Mouse (Mus musculus): ENCODE results near the gene Usp7. TPM values are rescaled to one million over a fixed set of nuclear protein-coding genes. Genes with fewer than 3 reads are reported as not detected.

The Usp7 gene
- polyA plus RNA-seq, 1 experiment: 32.1 TPM

- no peak for TF ChIP-seq GATA1 (IDR thresholded peaks at IDR 0.05; ENCODE audit: low read length)
These were observed 24.0 kb downstream of the Usp7 start for GRCm38 (mm10) chr16:8768071-8768470.

GRCm38 (mm10) chr16:8767133-8768052 lies 24.7 kb downstream of the Usp7 start:
- no peak for TF ChIP-seq GATA1 (IDR thresholded peaks at IDR 0.05; ENCODE audit: low read length)

- TF ChIP-seq GATA1 (IDR thresholded peaks at IDR 0.05; ENCODE audit: low read length): no peak
These were observed 25.9 kb downstream of the Usp7 start for GRCm38 (mm10) chr16:8766196-8766595.

GRCm38 (mm10) chr16:8764124-8764907 lies 27.8 kb downstream of the Usp7 start:
- TF ChIP-seq GATA1 (IDR thresholded peaks at IDR 0.05; ENCODE audit: low read length): no peak

- no peak for TF ChIP-seq GATA1 (IDR thresholded peaks at IDR 0.05; ENCODE audit: low read length)
These were observed 29.1 kb downstream of the Usp7 start for GRCm38 (mm10) chr16:8763028-8763427.

GRCm38 (mm10) chr16:8761894-8762293 lies 30.2 kb downstream of the Usp7 start:
- TF ChIP-seq GATA1 (IDR thresholded peaks at IDR 0.05; ENCODE audit: low read length): no peak

GRCm38 (mm10) chr16:8761005-8761404 lies 31.1 kb downstream of the Usp7 start:
- TF ChIP-seq GATA1 (IDR thresholded peaks at IDR 0.05; ENCODE audit: low read length): no peak

- TF ChIP-seq GATA1 (IDR thresholded peaks at IDR 0.05; ENCODE audit: low read length): no peak
These were observed 33.1 kb downstream of the Usp7 start for GRCm38 (mm10) chr16:8758979-8759378.

GRCm38 (mm10) chr16:8758193-8758592 lies 33.9 kb downstream of the Usp7 start:
- no peak for TF ChIP-seq GATA1 (IDR thresholded peaks at IDR 0.05; ENCODE audit: low read length)

- no peak for TF ChIP-seq GATA1 (IDR thresholded peaks at IDR 0.05; ENCODE audit: low read length)
These were observed 39.8 kb downstream of the Usp7 start for GRCm38 (mm10) chr16:8752334-8752733.

GRCm38 (mm10) chr16:8751555-8752235 lies 40.4 kb downstream of the Usp7 start:
- TF ChIP-seq GATA1 (IDR thresholded peaks at IDR 0.05; ENCODE audit: low read length): no peak

GRCm38 (mm10) chr16:8748904-8749303 lies 43.2 kb downstream of the Usp7 start:
- no peak for TF ChIP-seq GATA1 (IDR thresholded peaks at IDR 0.05; ENCODE audit: low read length)

- TF ChIP-seq GATA1 (IDR thresholded peaks at IDR 0.05; ENCODE audit: low read length): no peak
These were observed 43.8 kb downstream of the Usp7 start for GRCm38 (mm10) chr16:8748175-8748846.

- no peak for TF ChIP-seq GATA1 (IDR thresholded peaks at IDR 0.05; ENCODE audit: low read length)
These were observed 44.3 kb downstream of the Usp7 start for GRCm38 (mm10) chr16:8747772-8748171.

- TF ChIP-seq GATA1 (IDR thresholded peaks at IDR 0.05; ENCODE audit: low read length): no peak
These were observed 45.6 kb downstream of the Usp7 start for GRCm38 (mm10) chr16:8746509-8746908.
